ENCODE assay signal across 16 mouse cellular contexts in genomic region chr9:49959987-49960386, GRCm38 (mm10).
DNase-seq lines count a peak whose midpoint lies in the region; ATAC-seq lines count a peak whose summit lies in the region.
"Had no signal": no experiment of that assay in that cellular context is flagged by ENCODE, and none has a peak within 500 bp of the region (broad histone marks: within the 10 kb centered on the region; RNA-seq: fewer than 3 reads in every experiment).

No protein-coding gene starts in this region.

- DNase-seq in hindbrain, embryonic 11.5 days (ENCODE audit: low spot score): no peak
- DNase-seq in midbrain, embryonic 11.5 days (ENCODE audit: low spot score, missing footprints): no peak
- no peak for DNase-seq in limb, embryonic 10.5 days (ENCODE audit: low spot score)
- DNase-seq in yolk sac, embryonic 10.5 days (ENCODE audit: low spot score): peak; percentile 13
- DNase-seq in T-cell, adult 2 months (ENCODE audit: low spot score): no peak
- DNase-seq: adrenal gland, postnatal 10 days; cerebellum, adult 2 months; kidney, postnatal 25 days; liver, embryonic 13.5 days; right cerebral cortex, postnatal 14 days; thymus, adult 2 months had no signal

- no peak for ATAC-seq in hindbrain, embryonic 11.5 days (ENCODE audit: low FRiP score)
- no peak for ATAC-seq in hindbrain, embryonic 16.5 days
- ATAC-seq in midbrain, embryonic 13.5 days: 0 out of 2 replicates have a peak, but pooled peaks have one; percentile 45
- ATAC-seq in midbrain, embryonic 11.5 days (ENCODE audit: low FRiP score): no peak
- ATAC-seq: CD4-positive, CD25-positive, alpha-beta regulatory T cell, adult 4 months; forebrain, embryonic 14.5 days had no signal

- H3K4me1 ChIP-seq in hindbrain, embryonic 11.5 days (replicated peaks; ENCODE audit: control insufficient read depth, insufficient read depth, low read length): peaks cover 16% of the 10 kb centered on the region
- peaks cover 19% of the 10 kb centered on the region for H3K4me1 ChIP-seq in hindbrain, embryonic 16.5 days (ENCODE audit: control insufficient read depth, insufficient read depth, low read depth, low read length)
- peaks cover 47% of the 10 kb centered on the region for H3K4me1 ChIP-seq in midbrain, embryonic 13.5 days (replicated peaks)
- peaks cover 22% of the 10 kb centered on the region for H3K4me1 ChIP-seq in midbrain, embryonic 11.5 days (ENCODE audit: control insufficient read depth, insufficient read depth, low read length)
- H3K4me1 ChIP-seq in limb, embryonic 10.5 days: peaks cover 58% of the 10 kb centered on the region
- H3K4me1 ChIP-seq: liver, embryonic 13.5 days; megakaryocyte, embryonic 14.5 days had no signal

- no peak overlapping the region for H3K9ac ChIP-seq in hindbrain, embryonic 11.5 days (ENCODE audit: low read depth, low read length)
- H3K9ac ChIP-seq in hindbrain, embryonic 16.5 days (ENCODE audit: low read depth, low read length): no peak overlapping the region
- H3K9ac ChIP-seq in midbrain, embryonic 13.5 days (replicated peaks): no peak overlapping the region
- H3K9ac ChIP-seq in midbrain, embryonic 11.5 days (ENCODE audit: low read length): no peak overlapping the region
- H3K9ac ChIP-seq: liver, embryonic 13.5 days had no signal

- no peaks in the 10 kb centered on the region for H3K36me3 ChIP-seq in hindbrain, embryonic 11.5 days (ENCODE audit: control insufficient read depth, insufficient read depth, low read length)
- no peaks in the 10 kb centered on the region for H3K36me3 ChIP-seq in hindbrain, embryonic 16.5 days (ENCODE audit: control insufficient read depth, insufficient read depth, low read length)
- no peaks in the 10 kb centered on the region for H3K36me3 ChIP-seq in midbrain, embryonic 13.5 days
- no peaks in the 10 kb centered on the region for H3K36me3 ChIP-seq in midbrain, embryonic 11.5 days (ENCODE audit: control insufficient read depth, insufficient read depth, low read length)
- no peaks in the 10 kb centered on the region for H3K36me3 ChIP-seq in limb, embryonic 10.5 days
- H3K36me3 ChIP-seq: liver, embryonic 13.5 days had no signal

- H3K4me2 ChIP-seq in hindbrain, embryonic 11.5 days (replicated peaks; ENCODE audit: low read depth, low read length): no peak overlapping the region
- no peak overlapping the region for H3K4me2 ChIP-seq in hindbrain, embryonic 16.5 days (ENCODE audit: low read length)
- H3K4me2 ChIP-seq in midbrain, embryonic 13.5 days (replicated peaks): no peak overlapping the region
- no peak overlapping the region for H3K4me2 ChIP-seq in midbrain, embryonic 11.5 days
- H3K4me2 ChIP-seq: liver, embryonic 13.5 days had no signal

- H3K27me3 ChIP-seq in hindbrain, embryonic 11.5 days (ENCODE audit: control insufficient read depth, insufficient read depth, low read length): no peaks in the 10 kb centered on the region
- no peaks in the 10 kb centered on the region for H3K27me3 ChIP-seq in hindbrain, embryonic 16.5 days (replicated peaks; ENCODE audit: control insufficient read depth, insufficient read depth, low read length)
- no peaks in the 10 kb centered on the region for H3K27me3 ChIP-seq in midbrain, embryonic 13.5 days
- H3K27me3 ChIP-seq in midbrain, embryonic 11.5 days (ENCODE audit: control insufficient read depth, insufficient read depth, low read length): no peaks in the 10 kb centered on the region
- no peaks in the 10 kb centered on the region for H3K27me3 ChIP-seq in limb, embryonic 10.5 days (ENCODE audit: low read depth, poor library complexity, severe bottlenecking)
- H3K27me3 ChIP-seq: liver, embryonic 13.5 days; megakaryocyte, embryonic 14.5 days had no signal

- H3K4me3 ChIP-seq in hindbrain, embryonic 11.5 days (ENCODE audit: low read depth, low read length): no peak overlapping the region
- H3K4me3 ChIP-seq in hindbrain, embryonic 16.5 days (ENCODE audit: low read length): no peak overlapping the region
- no peak overlapping the region for H3K4me3 ChIP-seq in midbrain, embryonic 13.5 days (replicated peaks)
- no peak overlapping the region for H3K4me3 ChIP-seq in midbrain, embryonic 11.5 days (ENCODE audit: low read depth, low read length)
- H3K4me3 ChIP-seq in limb, embryonic 10.5 days: no peak overlapping the region
- H3K4me3 ChIP-seq: liver, embryonic 13.5 days had no signal

- no peaks in the 10 kb centered on the region for H3K9me3 ChIP-seq in hindbrain, embryonic 11.5 days (ENCODE audit: control insufficient read depth, low read length)
- no peaks in the 10 kb centered on the region for H3K9me3 ChIP-seq in hindbrain, embryonic 16.5 days (ENCODE audit: control insufficient read depth, low read length)
- H3K9me3 ChIP-seq in midbrain, embryonic 13.5 days: no peaks in the 10 kb centered on the region
- no peaks in the 10 kb centered on the region for H3K9me3 ChIP-seq in midbrain, embryonic 11.5 days (ENCODE audit: control insufficient read depth, low read length)
- H3K9me3 ChIP-seq in limb, embryonic 10.5 days (replicated peaks): no peaks in the 10 kb centered on the region
- H3K9me3 ChIP-seq: liver, embryonic 13.5 days had no signal

- WGBS in hindbrain, embryonic 11.5 days: 69% methylated on average over 10 of the region's 10 CpGs
- WGBS in hindbrain, embryonic 16.5 days: 49% methylated on average over 10 of the region's 10 CpGs
- WGBS in midbrain, embryonic 13.5 days: 51% methylated on average over 10 of the region's 10 CpGs
- 81% methylated on average over 10 of the region's 10 CpGs for WGBS in midbrain, embryonic 11.5 days
- WGBS in limb, embryonic 10.5 days: 69% methylated on average over 10 of the region's 10 CpGs

- peak overlapping the region; percentile 45; the same call in 1 of the 2 replicates for H3K27ac ChIP-seq in hindbrain, embryonic 11.5 days (ENCODE audit: low read depth, low read length)
- no peak overlapping the region for H3K27ac ChIP-seq in hindbrain, embryonic 16.5 days (ENCODE audit: low read depth, low read length)
- no peak overlapping the region for H3K27ac ChIP-seq in midbrain, embryonic 13.5 days
- H3K27ac ChIP-seq in midbrain, embryonic 11.5 days (ENCODE audit: low read depth, low read length): no peak overlapping the region
- H3K27ac ChIP-seq in limb, embryonic 10.5 days: peak overlapping the region; percentile 95
- H3K27ac ChIP-seq: liver, embryonic 13.5 days had no signal

Comparison
In these comparisons a context has a peak if more than half of its experiments do, and no peak if none do; other contexts are left out.
1. H3K27ac ChIP-seq: peak in hindbrain, embryonic 11.5 days (single experiment) and limb, embryonic 10.5 days (single experiment); none in hindbrain, embryonic 16.5 days (single experiment), midbrain, embryonic 13.5 days (single experiment) and midbrain, embryonic 11.5 days (single experiment).